Mouse (Mus musculus): ENCODE results near the gene Ccn6.
"Not testable (repeated sequence)": the region's sequence is repeated elsewhere in the genome, so short reads cannot be mapped to it uniquely, and the experiment has no call there.

The Ccn6 gene

DNA sequence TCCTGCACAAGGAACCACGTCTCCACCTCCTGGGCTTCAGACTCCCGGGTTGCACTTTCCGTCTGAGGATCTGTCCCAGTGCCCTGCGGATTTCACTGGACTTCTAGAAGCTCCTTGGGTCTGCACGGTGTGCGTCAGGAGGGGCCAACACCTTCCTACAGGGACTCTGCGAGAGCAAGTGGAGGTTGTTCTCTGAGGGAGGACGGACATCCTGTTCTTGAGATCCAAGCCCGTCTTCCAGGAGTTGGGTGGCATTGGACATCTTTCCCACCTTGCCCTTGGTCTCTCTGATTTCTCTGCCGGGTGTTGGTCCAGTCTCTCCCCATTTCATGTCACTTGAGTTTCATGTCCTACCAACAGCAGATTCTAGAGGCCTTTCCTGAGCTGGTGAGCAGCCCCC is at the start of gene Ccn6:
TSS of gene Ccn6 (minus strand) at position 101 of the 400 bp plus-strand sequence.
- no peak for DNase-seq (ENCODE audit: low read depth, low spot score)

DNA sequence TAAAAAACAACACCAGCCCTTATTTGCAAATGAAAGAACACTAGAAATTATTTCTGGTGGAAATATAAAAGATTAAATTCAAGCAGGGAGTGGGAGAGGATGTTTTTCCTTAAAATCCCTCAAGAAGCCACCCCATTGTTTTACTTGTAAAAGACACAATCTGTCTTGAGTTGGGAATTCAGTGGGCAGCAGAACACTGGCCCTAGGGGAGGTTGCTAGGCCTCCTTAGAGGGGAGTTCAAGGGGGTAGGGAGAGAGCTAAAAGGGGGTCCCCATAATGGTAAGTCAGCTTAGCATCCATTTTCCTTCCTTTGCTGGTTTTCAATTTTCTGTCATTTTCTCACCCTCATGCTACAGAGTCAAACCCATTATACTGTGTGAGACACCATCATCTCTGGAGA is 46.4 kb upstream of the Ccn6 start:
- no peak for DNase-seq (ENCODE audit: low read depth, low spot score)

DNA sequence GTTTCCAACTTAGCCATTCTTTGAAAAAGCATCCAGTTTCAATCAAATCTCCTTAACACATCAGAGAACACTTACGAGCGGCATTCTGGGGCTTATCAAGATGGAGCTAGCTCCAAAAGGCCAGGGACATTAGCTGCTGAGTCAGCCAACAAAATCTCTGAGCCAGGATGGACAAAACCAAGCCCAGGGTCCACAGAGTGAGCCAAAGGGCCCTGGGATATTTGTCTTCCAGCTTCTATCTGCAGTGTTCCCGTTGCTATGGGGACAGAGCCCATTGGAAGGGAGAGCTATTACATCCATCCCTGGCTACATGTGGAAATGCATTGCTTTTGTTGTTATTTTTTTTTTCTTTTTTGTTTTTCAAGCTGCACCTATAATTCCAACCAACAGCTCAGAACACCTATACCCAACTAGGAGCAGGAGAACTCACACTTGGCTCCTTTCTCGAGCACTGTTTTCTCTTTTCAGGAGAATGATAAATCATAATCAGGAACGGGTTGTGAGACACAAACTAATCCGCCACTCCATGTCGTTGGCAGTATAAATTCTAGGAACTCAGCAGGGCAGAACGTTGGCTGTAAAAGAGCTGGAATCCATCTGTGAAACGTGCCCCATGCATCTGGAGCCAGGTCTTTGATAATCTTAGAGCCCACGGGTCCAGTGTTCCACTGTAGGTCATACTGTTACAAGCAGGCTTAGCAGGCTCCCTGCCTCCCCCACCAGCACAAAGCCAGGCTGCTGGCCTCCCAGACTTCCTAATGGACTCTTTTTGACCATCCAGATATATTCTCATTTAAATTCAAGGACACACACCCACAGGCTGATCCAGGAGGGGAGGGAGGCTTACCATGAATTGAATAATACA is 45.8 kb upstream of the Ccn6 start:
- DNase-seq (ENCODE audit: low read depth, low spot score): no peak

DNA sequence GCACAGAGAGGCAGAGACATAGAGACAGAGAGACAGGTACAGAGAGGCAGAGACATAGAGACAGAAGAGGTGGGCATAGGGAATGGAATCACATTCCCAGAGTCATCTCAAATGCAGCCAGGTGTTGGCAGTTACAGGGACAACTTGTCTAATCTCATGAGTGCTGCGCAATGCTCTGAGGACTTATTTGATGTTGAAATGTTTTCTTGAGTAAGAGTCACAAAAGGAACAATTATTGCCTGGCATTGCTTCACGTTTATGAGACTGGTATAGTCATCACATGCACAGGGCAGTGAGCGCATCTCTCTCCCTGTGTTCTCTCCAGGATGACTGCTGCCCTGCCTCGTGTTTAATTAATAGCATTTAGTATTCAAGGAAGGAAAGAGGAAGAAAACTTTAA is 45.1 kb upstream of the Ccn6 start:
- no peak for DNase-seq (ENCODE audit: low read depth, low spot score)

DNA sequence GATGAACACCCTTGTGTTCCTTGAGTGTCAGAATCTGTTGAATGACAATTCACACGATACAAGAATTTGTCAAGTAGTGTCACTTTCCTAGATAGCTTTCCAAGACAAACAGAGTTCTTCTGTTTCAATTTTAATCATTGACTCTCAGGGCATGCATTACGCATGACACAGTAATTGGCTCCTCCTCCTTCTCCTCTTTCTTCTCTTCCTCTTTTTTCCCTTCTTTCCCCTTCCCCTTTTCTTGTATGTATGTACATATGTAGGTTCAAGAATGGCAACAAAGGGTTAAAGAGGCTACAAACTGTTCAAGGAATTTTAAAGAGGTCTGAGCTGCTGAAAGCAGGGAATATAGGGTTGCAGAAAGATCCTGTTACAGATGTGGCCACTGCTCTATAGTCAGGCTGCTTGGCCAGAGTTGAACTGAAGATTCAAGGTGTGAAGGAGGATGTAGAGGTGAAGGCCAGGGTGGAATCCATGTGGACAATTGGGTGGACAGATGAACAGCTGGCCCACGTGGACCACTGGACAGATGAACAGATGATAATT is 43.8 kb upstream of the Ccn6 start:
- no peak for DNase-seq (ENCODE audit: low read depth, low spot score)

DNA sequence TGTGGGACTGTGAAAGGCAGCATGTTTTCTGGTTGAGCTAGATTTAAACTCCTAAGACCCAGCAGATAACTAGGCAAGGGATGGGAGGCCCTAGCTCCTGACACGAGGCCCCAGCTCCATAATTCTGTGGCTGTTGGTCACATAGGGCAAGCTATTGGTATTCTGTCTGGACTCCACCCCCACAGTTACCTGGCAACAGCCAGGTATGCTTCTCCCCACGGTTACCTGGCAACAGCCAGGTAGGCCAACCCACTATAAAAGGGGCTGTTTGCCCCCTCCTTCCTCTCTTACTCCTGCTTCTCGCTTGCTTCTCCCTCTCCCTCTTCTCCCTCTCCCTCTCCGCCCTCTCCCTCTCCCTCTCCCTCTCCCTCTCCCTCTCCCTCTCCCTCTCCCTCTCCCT is 38.9 kb upstream of the Ccn6 start:
- no peak for DNase-seq (ENCODE audit: low read depth, low spot score)

DNA sequence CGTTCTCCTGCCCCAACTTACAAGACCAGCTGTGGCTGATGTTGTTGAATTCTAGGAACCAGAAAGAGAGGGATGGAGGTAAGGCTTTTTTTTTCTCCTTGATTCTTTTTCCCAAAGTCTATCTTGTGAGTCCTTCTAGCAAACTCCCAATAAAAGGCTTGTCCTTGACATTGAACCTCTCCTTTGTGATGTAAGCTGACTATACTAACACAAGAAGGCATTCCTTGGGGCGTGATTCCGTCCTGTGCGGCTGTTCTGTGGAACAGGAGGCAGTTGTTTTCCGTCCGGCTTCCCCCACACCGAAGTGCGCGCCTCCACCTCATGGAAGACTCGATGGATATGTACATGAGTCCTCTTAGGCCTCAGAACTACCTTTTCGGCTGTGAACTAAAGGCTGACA is 34.6 kb upstream of the Ccn6 start:
- not testable (repeated sequence) for DNase-seq (ENCODE audit: low read depth, low spot score)

DNA sequence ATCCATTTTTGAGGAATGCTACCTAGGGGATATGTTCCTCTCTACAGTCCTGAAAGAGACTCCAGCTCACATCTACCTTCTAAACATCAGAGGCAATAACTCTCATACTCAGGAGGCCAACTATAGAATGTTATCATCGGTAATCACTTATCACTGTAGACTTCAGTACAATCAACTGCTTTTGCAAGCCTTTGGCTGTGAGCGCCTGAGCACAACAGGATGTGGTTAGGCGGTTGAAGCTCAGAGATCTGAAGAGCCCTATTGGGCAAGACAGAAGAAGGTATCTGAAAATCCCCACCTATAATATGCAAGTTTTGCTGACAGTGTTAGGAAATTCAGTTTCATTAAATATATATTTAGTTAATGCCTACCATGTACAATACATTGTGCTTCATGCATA is 29.1 kb upstream of the Ccn6 start:
- no peak for DNase-seq (ENCODE audit: low read depth, low spot score)

DNA sequence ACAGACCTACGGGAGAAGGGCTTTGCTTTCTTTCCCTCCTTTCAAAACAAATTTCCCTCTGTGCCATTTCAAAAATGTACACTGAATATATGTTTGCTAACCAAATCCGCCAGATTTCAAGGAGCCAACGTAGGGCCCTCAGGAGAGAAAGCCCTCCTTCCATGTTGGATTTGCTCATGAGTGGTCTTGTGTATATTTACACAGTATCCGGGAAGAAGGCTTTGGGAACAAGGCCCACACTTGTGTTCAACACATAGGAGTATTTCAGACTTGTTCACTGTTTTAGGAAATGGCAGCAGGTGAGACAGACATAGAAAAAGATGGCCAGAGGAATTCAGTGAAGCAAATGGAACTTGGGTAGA is 21.9 kb upstream of the Ccn6 start:
- DNase-seq (ENCODE audit: low read depth, low spot score): no peak

DNA sequence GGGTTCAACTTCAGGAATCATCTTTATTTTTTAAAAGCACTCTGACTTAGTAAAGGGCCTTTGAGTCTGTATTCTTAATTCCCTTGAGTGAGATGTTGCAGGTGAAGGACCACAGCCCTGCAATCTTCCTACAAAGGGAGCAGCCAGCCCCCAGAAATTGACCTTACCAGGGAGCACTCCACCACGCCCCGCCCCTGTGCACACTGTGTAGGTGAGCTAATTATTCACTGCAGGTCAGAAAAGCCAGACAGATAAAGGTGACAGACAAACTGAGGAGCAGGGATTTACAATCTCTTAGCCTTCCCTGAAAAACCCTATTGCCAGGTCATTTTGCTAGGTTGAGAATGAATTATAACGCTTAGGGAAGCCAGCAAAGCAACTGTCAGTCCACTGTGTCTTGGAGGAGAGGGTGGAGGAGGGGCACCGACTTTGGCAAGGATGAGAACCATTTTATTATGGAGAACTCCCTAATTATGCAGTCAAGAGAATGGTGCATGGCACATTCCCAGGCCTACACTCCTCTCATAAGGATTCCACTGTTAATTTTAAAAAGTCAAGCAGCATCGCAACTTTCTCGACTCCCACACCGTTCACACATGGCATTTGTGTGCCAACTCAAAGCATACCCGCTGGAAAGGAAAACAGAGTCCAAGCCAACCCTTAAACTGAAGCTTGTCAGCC is 21.4 kb upstream of the Ccn6 start:
- no peak for DNase-seq (ENCODE audit: low read depth, low spot score)

DNA sequence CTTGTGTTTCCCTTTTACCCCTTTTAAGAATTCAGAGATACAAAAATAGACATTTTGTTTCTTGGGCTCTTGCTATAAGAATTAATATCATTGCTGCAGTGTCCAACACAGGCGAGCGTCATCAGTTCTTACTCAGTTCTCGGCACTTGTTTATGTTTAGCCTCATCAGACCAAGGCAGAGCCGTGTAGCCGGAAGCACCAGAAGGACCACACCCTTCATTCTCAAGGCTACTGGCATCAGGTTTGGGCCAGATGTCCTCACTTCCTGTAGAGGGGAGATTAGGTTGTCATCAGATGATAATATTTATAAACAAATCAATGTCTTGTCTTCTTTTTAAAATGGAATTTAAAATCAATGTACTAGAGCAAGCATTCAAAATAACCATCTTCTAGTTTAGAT is 13.4 kb upstream of the Ccn6 start:
- no peak for DNase-seq (ENCODE audit: low read depth, low spot score)

DNA sequence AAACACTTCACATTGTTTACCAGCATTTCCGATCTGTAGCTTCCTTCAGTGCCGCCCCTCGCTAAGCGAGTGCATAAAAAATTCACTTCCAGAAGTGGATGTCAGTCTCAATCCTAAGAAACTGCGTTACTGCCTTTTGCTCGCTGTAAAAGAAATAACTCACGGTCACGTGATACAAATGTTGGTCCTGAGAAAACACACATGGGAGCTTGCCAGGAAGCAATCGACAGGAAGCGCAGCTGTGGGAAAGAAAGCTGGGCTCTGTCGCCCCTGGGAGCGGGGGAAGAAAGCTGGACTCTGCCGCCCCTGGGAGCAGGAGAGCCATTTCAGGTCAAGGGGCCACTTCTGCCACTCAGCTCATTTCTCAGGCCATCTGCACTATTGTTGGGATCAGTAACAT is 9.5 kb upstream of the Ccn6 start:
- DNase-seq (ENCODE audit: low read depth, low spot score): no peak

DNA sequence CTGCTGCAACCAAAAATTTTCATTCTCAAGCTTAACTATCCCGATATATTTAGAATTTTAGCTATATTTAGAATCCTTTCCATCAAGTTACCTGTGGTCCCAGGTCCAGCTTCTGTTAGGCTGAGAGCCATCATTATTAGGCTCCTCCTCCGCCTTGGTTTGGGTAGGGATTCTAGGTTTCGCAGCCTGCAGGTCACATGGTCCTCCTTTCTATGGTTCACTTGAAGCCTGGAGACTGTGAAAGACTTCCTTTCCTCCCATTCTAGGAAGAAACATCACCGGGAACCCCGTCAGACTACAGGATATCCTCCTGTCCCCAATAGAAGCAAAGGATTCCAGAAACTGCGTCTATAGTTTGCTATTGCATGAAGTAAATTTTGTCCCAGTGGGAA is 8.9 kb upstream of the Ccn6 start:
- DNase-seq (ENCODE audit: low read depth, low spot score): no peak

DNA sequence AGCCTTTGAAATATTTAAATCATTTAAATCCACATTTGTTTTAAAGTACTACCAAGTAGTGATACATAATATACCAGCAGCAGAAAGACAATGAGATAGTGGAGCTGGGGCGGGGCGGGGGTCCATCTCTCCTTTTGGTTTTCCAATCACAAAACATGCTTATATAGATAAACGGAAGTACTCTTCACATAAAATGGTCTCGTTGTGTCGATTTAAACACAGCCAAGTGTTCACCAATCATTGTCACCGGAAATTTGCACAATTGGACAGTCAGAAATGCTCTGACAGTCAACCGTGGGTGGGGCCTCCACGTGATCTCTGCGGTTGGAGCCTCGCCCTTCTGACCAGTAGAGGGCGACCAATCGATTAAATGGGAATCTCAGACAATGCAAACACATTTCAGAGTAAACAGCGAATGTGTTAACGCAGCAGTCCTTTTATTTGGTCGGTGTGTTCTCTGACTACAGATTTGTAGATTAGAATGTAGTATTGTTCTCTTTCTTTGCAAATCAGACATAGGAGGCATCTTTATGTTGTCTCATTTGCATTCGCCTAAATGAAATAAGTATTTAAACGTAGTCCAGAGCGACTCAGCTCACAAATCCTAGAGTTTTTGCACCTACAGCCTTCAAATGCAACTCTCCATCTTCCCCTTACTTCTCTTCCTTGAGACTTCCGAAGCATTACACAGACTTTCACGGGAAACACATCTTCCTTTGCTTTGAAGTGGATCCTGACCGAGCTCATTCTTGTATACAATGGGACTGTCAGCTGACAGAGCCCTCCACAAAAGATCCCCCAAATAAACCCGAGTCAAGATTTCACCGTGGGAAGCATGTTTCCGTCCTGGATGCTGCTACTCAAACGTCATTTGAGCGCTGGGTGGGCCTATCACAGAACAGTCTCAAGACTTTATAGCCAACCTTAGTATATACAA is 8.3 kb upstream of the Ccn6 start:
- DNase-seq (ENCODE audit: low read depth, low spot score): peak; percentile 94

DNA sequence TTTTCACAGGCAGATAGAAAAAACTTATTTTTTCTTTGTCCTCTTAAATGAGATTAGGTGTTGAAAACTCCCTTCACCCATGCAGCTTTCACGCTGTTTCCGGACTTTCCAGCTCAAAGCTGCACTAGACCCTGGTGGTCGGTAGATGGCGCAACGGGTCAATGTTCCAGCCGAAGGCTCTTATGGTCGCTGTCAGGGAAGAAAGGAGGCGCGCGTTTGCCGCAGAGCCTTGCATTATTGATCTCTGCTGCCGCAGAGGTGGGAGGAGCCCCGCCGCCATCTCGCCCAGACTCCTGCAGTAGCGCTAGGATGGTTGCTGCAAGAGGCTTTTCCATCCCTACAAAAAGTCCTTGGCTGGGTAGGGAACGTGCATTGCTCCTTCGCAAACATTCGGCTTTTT is 7.5 kb upstream of the Ccn6 start:
- DNase-seq (ENCODE audit: low read depth, low spot score): peak; percentile 93

DNA sequence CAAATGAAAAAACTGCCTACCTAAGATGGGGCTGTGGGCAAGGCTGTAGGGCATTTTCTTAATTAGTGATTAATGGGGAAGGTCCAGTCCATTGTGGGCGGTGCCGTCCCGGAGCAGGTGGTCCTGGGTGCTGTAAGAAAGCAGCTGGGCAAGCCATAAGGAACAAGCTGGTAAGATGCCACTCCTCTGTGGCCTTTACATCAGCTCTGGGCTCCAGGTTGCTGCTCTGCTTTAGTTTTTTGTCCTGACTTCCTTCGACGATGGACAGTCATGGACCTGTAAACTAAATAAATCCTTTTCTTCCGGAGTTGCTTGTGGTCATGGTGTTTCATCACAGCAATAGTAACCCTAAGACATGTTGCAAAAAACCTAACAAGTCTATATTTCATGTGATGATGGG is 7.1 kb upstream of the Ccn6 start:
- DNase-seq (ENCODE audit: low read depth, low spot score): no peak

DNA sequence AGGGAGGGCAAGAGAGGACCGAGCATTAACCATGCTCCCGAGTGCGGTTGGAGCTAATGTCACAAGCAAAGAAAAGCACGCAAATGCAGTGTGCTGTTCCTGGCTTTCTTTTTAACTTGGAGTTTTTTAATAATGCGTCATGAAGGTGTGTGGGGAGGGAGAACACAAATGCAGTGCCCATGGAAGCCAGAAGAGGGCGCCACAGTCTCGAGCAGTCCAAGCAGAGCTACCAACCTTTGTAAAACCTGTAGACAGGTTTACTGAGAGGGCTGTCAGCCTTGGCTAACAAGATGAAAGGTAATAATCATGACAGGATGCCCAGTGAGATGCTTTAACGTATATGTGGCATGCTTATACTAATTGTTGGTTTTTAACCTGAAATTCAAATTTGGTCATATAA is 6.6 kb upstream of the Ccn6 start:
- peak; percentile 73 for DNase-seq (ENCODE audit: low read depth, low spot score)

DNA sequence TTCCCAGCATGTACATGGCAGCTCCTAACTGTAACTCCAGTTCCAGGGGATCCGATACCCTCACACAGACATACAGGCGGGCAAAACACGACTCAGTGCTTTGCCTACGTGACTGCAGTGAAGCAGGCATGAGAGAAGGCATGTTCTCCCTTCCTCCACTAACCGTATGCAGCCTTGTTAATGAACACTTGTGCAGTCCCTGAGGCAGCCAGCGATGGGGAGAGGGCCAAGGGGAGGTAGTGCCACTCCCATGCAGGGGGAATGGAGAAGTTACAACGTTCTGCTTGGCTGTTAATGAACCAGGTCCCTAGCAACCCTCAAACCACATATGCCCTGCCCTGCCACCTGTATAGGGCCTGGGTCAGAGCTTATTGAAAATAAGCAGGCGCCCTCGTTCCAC is 6.0 kb upstream of the Ccn6 start:
- DNase-seq (ENCODE audit: low read depth, low spot score): no peak

DNA sequence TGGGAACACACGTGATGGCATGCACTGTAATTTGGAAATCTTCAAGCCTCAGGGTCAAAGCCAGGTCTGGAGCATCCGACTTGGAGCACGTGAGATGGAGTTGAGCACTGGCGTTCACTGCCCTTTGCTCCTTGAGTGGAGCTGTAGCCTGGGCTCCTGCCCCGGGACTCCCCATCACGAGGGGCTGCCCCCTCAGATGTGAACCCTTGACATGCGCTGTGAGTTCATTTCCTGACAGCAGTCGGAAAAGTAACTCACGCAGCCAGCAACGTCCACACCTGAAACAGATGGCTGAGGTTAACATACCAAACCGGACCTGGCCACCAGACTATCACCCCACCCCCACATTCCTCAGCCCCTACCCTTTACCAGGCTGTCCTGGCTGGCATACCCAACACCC is 4.0 kb upstream of the Ccn6 start:
- no peak for DNase-seq (ENCODE audit: low read depth, low spot score)

DNA sequence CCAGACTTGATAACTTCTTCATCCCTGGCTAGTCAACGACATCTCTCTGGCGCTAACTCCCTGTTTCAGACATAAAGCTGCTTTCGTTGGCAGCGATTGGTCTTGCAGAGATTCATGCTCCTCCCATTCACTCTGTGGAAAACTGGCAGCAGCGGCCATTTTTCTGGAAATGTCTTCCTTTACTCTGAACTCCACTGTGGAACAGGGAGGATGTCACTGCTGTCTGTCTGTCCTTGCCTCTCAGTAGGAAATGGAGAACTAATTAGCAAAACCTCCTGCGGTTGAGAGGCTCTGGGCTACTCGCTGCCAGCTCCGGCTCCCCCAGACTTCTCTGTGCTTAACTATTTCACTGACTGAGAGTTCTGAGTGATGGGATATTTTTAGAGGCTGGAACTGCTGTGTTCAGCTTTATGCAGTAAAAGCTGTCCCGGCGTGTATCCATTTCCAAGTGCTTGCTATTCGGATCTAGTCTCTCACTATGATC is 2.1 kb upstream of the Ccn6 start:
- DNase-seq (ENCODE audit: low read depth, low spot score): no peak

DNA sequence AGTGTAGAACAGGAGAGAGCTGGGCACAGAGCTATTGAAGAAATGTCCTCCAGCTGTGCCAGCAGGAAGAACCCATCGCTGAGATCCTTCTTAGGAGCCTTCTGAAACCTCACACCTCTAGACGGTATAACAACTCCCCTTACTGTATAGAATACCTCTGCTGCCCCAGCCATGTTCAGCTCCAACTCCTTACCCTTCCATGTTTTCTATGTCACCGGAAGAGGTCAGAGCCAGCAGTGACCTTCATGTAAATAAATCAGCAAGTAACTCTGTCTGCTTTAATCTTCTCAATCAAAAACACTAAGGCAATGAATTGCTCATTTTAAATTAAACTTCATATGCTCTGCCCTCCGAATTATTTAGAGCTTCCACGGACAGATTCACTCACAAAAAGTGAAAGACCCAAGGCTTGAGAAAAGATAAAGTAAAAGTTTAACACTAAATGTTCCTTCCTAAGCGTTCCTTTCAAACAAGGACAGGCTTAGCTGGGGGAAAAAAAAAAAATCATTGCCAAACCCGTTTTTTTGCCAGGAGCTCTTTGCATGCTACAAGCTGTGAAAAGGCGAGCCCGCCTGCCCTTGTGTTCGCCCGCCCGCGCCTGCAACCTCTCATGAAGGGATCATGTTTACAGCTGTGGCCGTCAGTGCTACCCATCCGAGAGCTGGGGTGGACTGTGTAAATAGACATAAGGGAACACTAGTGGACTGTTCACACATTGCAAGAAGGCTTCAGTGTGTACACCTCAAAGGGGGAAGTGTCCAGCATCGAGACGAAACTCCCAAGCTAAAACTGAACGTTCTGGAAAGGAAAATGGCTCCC is 719 bp downstream of the Ccn6 start:
- no peak for DNase-seq (ENCODE audit: low read depth, low spot score)

All from 3T3-L1 (cell line).